Mouse (Mus musculus): ENCODE measurements around the gene Prmt8. TPM values are rescaled to one million over a fixed set of nuclear protein-coding genes. Genes with fewer than 3 reads are reported as not detected.

Gene Prmt8
- polyA plus RNA-seq, 1 experiment, result not detected

DNA sequence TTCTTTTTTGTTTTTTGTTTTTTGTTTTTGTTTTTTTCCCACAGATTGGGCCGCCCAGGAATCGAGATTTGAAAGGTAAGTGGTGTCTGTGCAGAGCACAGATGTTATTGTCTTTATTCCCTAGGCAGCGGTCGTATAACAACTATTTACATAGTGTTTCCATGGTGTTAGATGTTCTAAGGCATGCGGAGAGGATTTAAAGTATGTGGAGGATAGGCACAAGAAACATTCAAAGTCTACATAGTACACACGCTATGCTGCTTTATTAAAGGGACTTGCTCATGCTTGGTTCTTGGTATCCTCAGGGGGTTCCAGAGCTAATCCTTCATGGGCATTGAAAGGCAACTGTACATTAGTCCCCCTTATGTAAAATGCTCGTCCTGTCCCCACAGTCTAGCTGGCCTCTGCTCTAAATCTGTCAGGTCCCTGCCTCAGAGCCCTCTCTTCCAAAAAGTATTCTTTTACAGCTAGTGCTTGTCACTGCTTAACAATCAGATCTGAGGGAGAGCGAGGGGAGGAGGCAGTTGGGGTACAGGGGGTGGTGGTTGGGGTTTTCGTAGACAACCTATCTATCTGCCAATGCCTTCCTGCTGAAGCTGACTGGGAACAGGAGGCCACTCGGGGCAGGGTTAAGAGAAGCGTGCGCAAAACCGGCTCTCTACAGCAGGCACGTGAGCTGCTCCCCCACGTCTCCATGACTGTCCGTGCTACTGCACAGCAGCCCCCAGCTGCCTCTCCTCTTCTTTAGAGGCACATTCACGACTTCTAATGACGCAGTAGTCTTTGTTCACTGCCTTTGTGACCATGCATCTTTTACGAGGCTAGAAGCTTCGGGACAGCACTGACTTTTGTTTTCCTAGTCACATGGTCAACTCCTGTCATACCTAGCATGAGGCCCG is 51.8 kb downstream of the Prmt8 start:
- WGBS, result 72% methylated on average over 21 of the region's 21 CpGs
- H3K27ac ChIP-seq (ENCODE audit: insufficient read depth, low read length), result no peak overlapping the region
- H3K4me1 ChIP-seq (ENCODE audit: control insufficient read depth, insufficient read depth, insufficient read length), result no peaks in the 10 kb centered on the region
- no peak for DNase-seq (ENCODE audit: low read depth in 1 of 2, low spot score in 2 of 2)
- H3K4me3 ChIP-seq (ENCODE audit: extremely low read depth, insufficient read depth, insufficient read length), result no peak overlapping the region
- TF ChIP-seq CTCF (IDR thresholded peaks at IDR 0.05; ENCODE audit: extremely low read depth, insufficient read depth, insufficient read length, insufficient replicate concordance) (no peak), POLR2A (IDR thresholded peaks at IDR 0.05; ENCODE audit: low read depth, low read length) (no peak)
- H3K36me3 ChIP-seq (ENCODE audit: control insufficient read depth, insufficient read depth, low read length), result no peaks in the 10 kb centered on the region
- H3K27me3 ChIP-seq (ENCODE audit: control insufficient read depth, insufficient read depth, low read length), result no peaks in the 10 kb centered on the region

DNA sequence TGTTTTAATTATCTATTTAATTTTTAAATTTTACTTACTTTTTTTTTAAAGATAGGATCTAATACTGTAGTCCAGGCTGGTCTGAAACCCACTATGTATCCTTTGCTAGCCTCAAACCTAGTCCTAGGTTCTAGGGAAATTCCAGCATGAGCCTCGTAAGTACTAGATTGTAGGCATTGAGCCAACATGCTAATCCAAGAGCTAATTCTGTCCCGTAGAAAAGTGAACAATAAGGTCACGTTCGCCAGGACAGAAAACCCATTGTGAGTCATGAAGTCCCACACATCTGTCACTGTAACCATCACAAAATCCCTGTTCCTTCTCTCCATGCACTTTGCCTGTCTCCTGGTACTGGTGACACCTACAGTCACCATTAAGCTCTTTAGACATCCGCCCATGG is 53.8 kb downstream of the Prmt8 start:
- WGBS, result 81% methylated on average over 5 of the region's 5 CpGs
- TF ChIP-seq POLR2A (IDR thresholded peaks at IDR 0.05; ENCODE audit: low read depth, low read length) (no peak), CTCF (IDR thresholded peaks at IDR 0.05; ENCODE audit: extremely low read depth, insufficient read depth, insufficient read length, insufficient replicate concordance) (no peak)
- no peaks in the 10 kb centered on the region for H3K36me3 ChIP-seq (ENCODE audit: control insufficient read depth, insufficient read depth, low read length)
- no peak for DNase-seq (ENCODE audit: low read depth in 1 of 2, low spot score in 2 of 2)
- H3K4me1 ChIP-seq (ENCODE audit: control insufficient read depth, insufficient read depth, insufficient read length), result no peaks in the 10 kb centered on the region
- no peak overlapping the region for H3K4me3 ChIP-seq (ENCODE audit: extremely low read depth, insufficient read depth, insufficient read length)
- no peaks in the 10 kb centered on the region for H3K27me3 ChIP-seq (ENCODE audit: control insufficient read depth, insufficient read depth, low read length)
- no peak overlapping the region for H3K27ac ChIP-seq (ENCODE audit: insufficient read depth, low read length)

DNA sequence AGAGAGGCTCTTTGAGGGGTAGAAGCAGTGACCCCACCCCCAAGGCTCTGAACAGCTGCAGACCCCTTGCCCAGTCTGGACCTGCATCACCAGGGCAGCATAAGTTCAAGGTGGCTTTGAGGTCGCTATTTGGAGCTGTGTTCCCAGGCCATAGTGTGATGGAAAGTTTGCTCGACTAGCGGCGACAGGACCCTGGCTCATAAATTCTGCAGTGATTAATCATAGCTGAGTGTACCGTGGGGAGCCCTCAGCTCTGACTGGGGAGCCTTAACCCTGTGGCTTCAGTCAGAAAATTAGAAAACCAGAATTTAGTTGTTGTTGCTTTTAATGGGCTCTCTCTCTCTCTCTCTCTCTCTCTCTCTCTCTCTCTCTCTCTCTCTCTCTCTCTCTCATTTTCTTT is 54.4 kb downstream of the Prmt8 start:
- no peak for TF ChIP-seq CTCF (IDR thresholded peaks at IDR 0.05; ENCODE audit: extremely low read depth, insufficient read depth, insufficient read length, insufficient replicate concordance)
- Histone ChIP-seq H3K4me3 (ENCODE audit: extremely low read depth, insufficient read depth, insufficient read length) (no peak overlapping the region), H3K36me3 (ENCODE audit: control insufficient read depth, insufficient read depth, low read length) (no peaks in the 10 kb centered on the region), H3K27ac (ENCODE audit: insufficient read depth, low read length) (no peak overlapping the region), H3K27me3 (ENCODE audit: control insufficient read depth, insufficient read depth, low read length) (no peaks in the 10 kb centered on the region), H3K4me1 (ENCODE audit: control insufficient read depth, insufficient read depth, insufficient read length) (no peaks in the 10 kb centered on the region)
- no peak for DNase-seq (ENCODE audit: low read depth in 1 of 2, low spot score in 2 of 2)
- WGBS, result 65% methylated on average over 5 of the region's 5 CpGs

DNA sequence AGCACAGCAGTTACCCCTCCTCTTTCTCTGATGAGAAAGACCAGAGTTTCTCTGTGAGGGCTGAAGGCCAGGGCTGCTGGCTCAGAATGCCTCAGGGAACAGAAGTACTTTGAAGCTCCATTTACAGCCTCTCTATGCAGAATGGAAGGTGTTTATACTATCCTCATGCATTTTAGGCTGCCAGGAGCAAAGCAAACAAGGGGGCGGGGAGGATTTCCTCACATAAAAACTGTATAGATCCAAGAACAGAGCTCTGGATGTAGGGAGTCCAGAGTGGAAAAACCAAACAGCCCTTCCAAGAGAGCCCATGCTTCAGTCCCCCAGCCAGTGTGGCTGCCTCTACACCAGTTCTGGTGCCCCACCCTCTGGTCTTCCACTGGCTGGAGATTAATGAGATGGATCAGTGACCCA is 61.0 kb downstream of the Prmt8 start:
- TF ChIP-seq POLR2A (IDR thresholded peaks at IDR 0.05; ENCODE audit: low read depth, low read length) (no peak), CTCF (IDR thresholded peaks at IDR 0.05; ENCODE audit: extremely low read depth, insufficient read depth, insufficient read length, insufficient replicate concordance) (no peak)
- 77% methylated on average over 1 of the region's 1 CpGs for WGBS
- Histone ChIP-seq H3K27ac (ENCODE audit: insufficient read depth, low read length) (no peak overlapping the region), H3K27me3 (ENCODE audit: control insufficient read depth, insufficient read depth, low read length) (no peaks in the 10 kb centered on the region), H3K4me1 (ENCODE audit: control insufficient read depth, insufficient read depth, insufficient read length) (no peaks in the 10 kb centered on the region), H3K4me3 (ENCODE audit: extremely low read depth, insufficient read depth, insufficient read length) (no peak overlapping the region), H3K36me3 (ENCODE audit: control insufficient read depth, insufficient read depth, low read length) (no peaks in the 10 kb centered on the region)
- DNase-seq (ENCODE audit: low read depth in 1 of 2, low spot score in 2 of 2), result no peak

DNA sequence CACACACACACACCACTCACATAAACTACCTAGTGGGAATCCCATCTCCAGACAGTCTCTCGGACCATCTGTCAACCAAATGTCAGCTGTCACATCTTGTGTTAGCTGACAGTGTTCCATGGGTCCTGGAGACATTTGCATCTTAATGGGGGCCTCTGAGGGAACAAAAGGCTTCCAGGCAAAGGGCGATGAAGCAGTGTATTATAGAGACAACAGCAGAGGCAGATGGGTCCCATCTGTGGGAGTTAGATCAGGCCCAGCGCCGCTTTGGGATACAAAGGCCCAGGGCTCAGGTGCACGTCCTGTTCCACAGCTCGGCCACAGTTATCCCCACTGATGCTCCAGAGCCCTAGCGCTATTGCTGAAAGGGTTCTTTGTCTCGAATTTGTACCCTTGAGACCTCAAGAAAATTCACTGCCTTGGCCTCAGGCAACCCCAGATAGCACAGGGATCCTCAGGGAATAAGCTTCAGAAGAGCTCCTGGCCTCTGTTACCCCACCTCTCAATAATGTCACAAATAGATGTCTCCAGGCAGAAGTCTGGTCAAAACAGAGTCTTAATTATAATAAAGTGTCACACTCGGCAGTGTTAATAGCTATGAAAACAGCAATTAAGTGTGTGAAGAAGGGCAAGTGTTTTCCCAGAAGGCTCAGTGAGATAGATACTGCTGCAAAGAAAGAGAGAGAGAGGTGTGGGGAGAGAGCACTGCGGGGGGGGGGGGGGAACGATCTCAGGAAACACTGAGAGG is 68.1 kb downstream of the Prmt8 start:
- no peak overlapping the region for H3K27ac ChIP-seq (ENCODE audit: insufficient read depth, low read length)
- H3K36me3 ChIP-seq (ENCODE audit: control insufficient read depth, insufficient read depth, low read length), result no peaks in the 10 kb centered on the region
- no peak for DNase-seq (ENCODE audit: low read depth in 1 of 2, low spot score in 2 of 2)
- H3K27me3 ChIP-seq (ENCODE audit: control insufficient read depth, insufficient read depth, low read length), result no peaks in the 10 kb centered on the region
- 69% methylated on average over 10 of the region's 11 CpGs for WGBS
- TF ChIP-seq POLR2A (IDR thresholded peaks at IDR 0.05; ENCODE audit: low read depth, low read length) (no peak), CTCF (IDR thresholded peaks at IDR 0.05; ENCODE audit: extremely low read depth, insufficient read depth, insufficient read length, insufficient replicate concordance) (no peak)
- H3K4me3 ChIP-seq (ENCODE audit: extremely low read depth, insufficient read depth, insufficient read length), result no peak overlapping the region
- no peaks in the 10 kb centered on the region for H3K4me1 ChIP-seq (ENCODE audit: control insufficient read depth, insufficient read depth, insufficient read length)

DNA sequence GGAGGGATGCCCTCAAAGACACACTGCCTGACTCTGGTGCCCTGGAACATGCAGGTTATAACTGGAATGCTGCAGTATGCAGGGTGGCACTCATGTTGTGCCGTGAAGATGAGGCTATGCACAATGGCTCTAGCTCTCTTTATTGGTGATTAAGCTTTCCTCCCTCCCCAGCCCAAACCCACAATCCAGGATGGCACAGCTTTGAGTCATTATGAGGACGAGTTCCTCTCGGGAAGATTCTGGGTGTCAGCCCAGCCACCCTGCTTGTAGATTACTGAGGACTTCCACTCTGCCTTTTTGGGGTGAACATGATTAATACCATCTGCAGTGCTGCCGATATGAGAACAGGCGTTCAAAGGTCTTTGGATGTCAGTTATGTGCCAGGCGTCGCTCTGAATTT is 75.6 kb downstream of the Prmt8 start:
- WGBS, result 88% methylated on average over 7 of the region's 7 CpGs
- no peaks in the 10 kb centered on the region for H3K27me3 ChIP-seq (ENCODE audit: control insufficient read depth, insufficient read depth, low read length)
- no peaks in the 10 kb centered on the region for H3K4me1 ChIP-seq (ENCODE audit: control insufficient read depth, insufficient read depth, insufficient read length)
- no peak overlapping the region for H3K4me3 ChIP-seq (ENCODE audit: extremely low read depth, insufficient read depth, insufficient read length)
- no peak overlapping the region for H3K27ac ChIP-seq (ENCODE audit: insufficient read depth, low read length)
- TF ChIP-seq CTCF (IDR thresholded peaks at IDR 0.05; ENCODE audit: extremely low read depth, insufficient read depth, insufficient read length, insufficient replicate concordance) (no peak), POLR2A (IDR thresholded peaks at IDR 0.05; ENCODE audit: low read depth, low read length) (no peak)
- H3K36me3 ChIP-seq (ENCODE audit: control insufficient read depth, insufficient read depth, low read length), result no peaks in the 10 kb centered on the region
- DNase-seq (ENCODE audit: low read depth in 1 of 2, low spot score in 2 of 2), result no peak

DNA sequence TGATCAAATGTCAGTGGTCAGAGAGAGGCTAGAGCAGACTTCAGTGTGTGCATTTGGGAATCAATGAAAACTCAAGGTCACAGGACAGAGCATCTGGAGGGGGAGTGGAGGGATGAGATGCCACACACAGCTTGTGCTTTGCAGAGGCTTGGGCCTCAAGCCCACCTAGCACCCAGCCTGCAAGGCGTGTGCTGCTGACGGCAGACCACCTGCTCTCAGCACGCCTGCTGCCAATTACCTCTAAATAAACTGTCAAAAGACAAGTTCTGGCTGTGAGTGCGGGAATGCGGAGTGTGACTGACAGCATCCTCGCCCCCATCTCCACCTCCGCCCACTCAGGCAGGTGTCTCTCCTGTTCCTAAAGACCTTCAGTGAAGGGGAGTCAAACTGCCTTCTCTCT is 77.0 kb downstream of the Prmt8 start:
- TF ChIP-seq CTCF (IDR thresholded peaks at IDR 0.05; ENCODE audit: extremely low read depth, insufficient read depth, insufficient read length, insufficient replicate concordance) (no peak), POLR2A (IDR thresholded peaks at IDR 0.05; ENCODE audit: low read depth, low read length) (no peak)
- Histone ChIP-seq H3K36me3 (ENCODE audit: control insufficient read depth, insufficient read depth, low read length) (no peaks in the 10 kb centered on the region), H3K4me1 (ENCODE audit: control insufficient read depth, insufficient read depth, insufficient read length) (no peaks in the 10 kb centered on the region), H3K27me3 (ENCODE audit: control insufficient read depth, insufficient read depth, low read length) (no peaks in the 10 kb centered on the region), H3K4me3 (ENCODE audit: extremely low read depth, insufficient read depth, insufficient read length) (no peak overlapping the region), H3K27ac (ENCODE audit: insufficient read depth, low read length) (no peak overlapping the region)
- 67% methylated on average over 7 of the region's 7 CpGs for WGBS
- no peak for DNase-seq (ENCODE audit: low read depth in 1 of 2, low spot score in 2 of 2)
